Mouse (Mus musculus): ENCODE results near the gene Rab5c. TPM values are rescaled to one million over a fixed set of nuclear protein-coding genes. Genes with fewer than 3 reads are reported as not detected.

Rab5c gene
- total and polyA plus RNA-seq, 3 experiments, result 249 to 263 TPM; not detected in 1

GRCm38 (mm10) chr11:100757566-100757965 lies 19.6 kb upstream of the Rab5c start:
- Histone ChIP-seq H3K4me3 (ENCODE audit: control insufficient read depth in 1 of 2, insufficient read depth in 1 of 2, low read depth in 2 of 2, low read length in 2 of 2) (no peak overlapping the region), H3K79me2 (ENCODE audit: control insufficient read depth, insufficient read depth, low read length, poor library complexity) (no peaks in the 10 kb centered on the region), H3K36me3 (ENCODE audit: control insufficient read depth in 1 of 2, insufficient read depth in 2 of 2, low read length in 2 of 2) (no peaks in the 10 kb centered on the region), H3K27ac (ENCODE audit: control insufficient read depth, low read depth, low read length) (no peak overlapping the region), H3K9ac (ENCODE audit: control insufficient read depth, low read depth, low read length, poor library complexity, severe bottlenecking) (no peak overlapping the region), H3K27me3 (ENCODE audit: control insufficient read depth in 1 of 2, insufficient read depth in 2 of 2, low read length in 2 of 2) (peaks cover 3 to 4% of the 10 kb centered on the region in 2 experiments; a peak in 2 of 4 replicates), H3K4me1 (ENCODE audit: control insufficient read depth in 1 of 2, insufficient read depth in 2 of 2, low read length in 2 of 2) (no peaks in the 10 kb centered on the region), H3K9me3 (replicated peaks; ENCODE audit: insufficient read depth, low read length) (no peaks in the 10 kb centered on the region)
- TF ChIP-seq USF1 (IDR thresholded peaks at IDR 0.05; ENCODE audit: low read depth, low read length), result no peak
- no peak for TF ChIP-seq ZC3H11A (IDR thresholded peaks at IDR 0.05; ENCODE audit: low read depth, low read length)
- no peak for TF ChIP-seq POLR2A (IDR thresholded peaks at IDR 0.05; ENCODE audit: control insufficient read depth in 1 of 2, insufficient read depth in 1 of 2, low read depth in 1 of 2, low read length in 2 of 2, poor library complexity in 1 of 2)
- no peak for TF ChIP-seq MEF2A (IDR thresholded peaks at IDR 0.05; ENCODE audit: extremely low read depth, insufficient replicate concordance, low read depth, low read length, poor library complexity, severe bottlenecking)
- DNase-seq (ENCODE audit: low read depth, low spot score), result no peak

GRCm38 (mm10) chr11:100756476-100756875 lies 18.5 kb upstream of the Rab5c start:
- TF ChIP-seq NELFE (IDR thresholded peaks at IDR 0.05; ENCODE audit: low read depth, low read length) (no peak), MYC (IDR thresholded peaks at IDR 0.05; ENCODE audit: low read depth, low read length) (no peak)
- H3K27ac ChIP-seq (ENCODE audit: control insufficient read depth, low read depth, low read length), result no peak overlapping the region
- H3K4me3 ChIP-seq (ENCODE audit: control insufficient read depth in 1 of 2, insufficient read depth in 1 of 2, low read depth in 2 of 2, low read length in 2 of 2), result no peak overlapping the region
- peaks cover 2 to 3% of the 10 kb centered on the region in 2 experiments; a peak in 2 of 4 replicates for H3K27me3 ChIP-seq (ENCODE audit: control insufficient read depth in 1 of 2, insufficient read depth in 2 of 2, low read length in 2 of 2)
- no peaks in the 10 kb centered on the region for H3K79me2 ChIP-seq (ENCODE audit: control insufficient read depth, insufficient read depth, low read length, poor library complexity)
- no peaks in the 10 kb centered on the region for H3K4me1 ChIP-seq (ENCODE audit: control insufficient read depth in 1 of 2, insufficient read depth in 2 of 2, low read length in 2 of 2)
- no peak for DNase-seq (ENCODE audit: low read depth, low spot score)
- H3K36me3 ChIP-seq (ENCODE audit: control insufficient read depth in 1 of 2, insufficient read depth in 2 of 2, low read length in 2 of 2), result no peaks in the 10 kb centered on the region
- H3K9ac ChIP-seq (ENCODE audit: control insufficient read depth, low read depth, low read length, poor library complexity, severe bottlenecking), result no peak overlapping the region
- H3K9me3 ChIP-seq (replicated peaks; ENCODE audit: insufficient read depth, low read length), result no peaks in the 10 kb centered on the region

- H3K36me3 ChIP-seq (ENCODE audit: control insufficient read depth in 1 of 2, insufficient read depth in 2 of 2, low read length in 2 of 2), result no peaks in the 10 kb centered on the region
- DNase-seq (ENCODE audit: low read depth, low spot score), result no peak
- no peaks in the 10 kb centered on the region for H3K27me3 ChIP-seq (ENCODE audit: control insufficient read depth in 1 of 2, insufficient read depth in 2 of 2, low read length in 2 of 2)
- H3K4me1 ChIP-seq (ENCODE audit: control insufficient read depth in 1 of 2, insufficient read depth in 2 of 2, low read length in 2 of 2), result no peaks in the 10 kb centered on the region
- no peaks in the 10 kb centered on the region for H3K9me3 ChIP-seq (replicated peaks; ENCODE audit: insufficient read depth, low read length)
- H3K79me2 ChIP-seq (ENCODE audit: control insufficient read depth, insufficient read depth, low read length, poor library complexity), result no peaks in the 10 kb centered on the region
- TF ChIP-seq EP300 (IDR thresholded peaks at IDR 0.05; ENCODE audit: low read depth in 1 of 2, low read length in 2 of 2) (no peak), MYC (IDR thresholded peaks at IDR 0.05; ENCODE audit: low read depth, low read length) (no peak), MEF2A (IDR thresholded peaks at IDR 0.05; ENCODE audit: extremely low read depth, insufficient replicate concordance, low read depth, low read length, poor library complexity, severe bottlenecking) (no peak), SMC3 (IDR thresholded peaks at IDR 0.05; ENCODE audit: low read depth, low read length) (no peak), MYB (IDR thresholded peaks at IDR 0.05; ENCODE audit: low read depth, low read length) (no peak), NRF1 (IDR thresholded peaks at IDR 0.05; ENCODE audit: insufficient read depth, low read depth, low read length, poor library complexity, severe bottlenecking) (no peak), HCFC1 (IDR thresholded peaks at IDR 0.05; ENCODE audit: low read depth, low read length) (no peak)
- H3K27ac ChIP-seq (ENCODE audit: control insufficient read depth, low read depth, low read length), result no peak overlapping the region
- no peak overlapping the region for H3K4me3 ChIP-seq (ENCODE audit: control insufficient read depth in 1 of 2, insufficient read depth in 1 of 2, low read depth in 2 of 2, low read length in 2 of 2)
- no peak overlapping the region for H3K9ac ChIP-seq (ENCODE audit: control insufficient read depth, low read depth, low read length, poor library complexity, severe bottlenecking)
Observed at GRCm38 (mm10) chr11:100754693-100755057, 16.7 kb upstream of the Rab5c start.
